Mouse (Mus musculus) 3T3-L1 (cell line): ENCODE results near the gene Pkig.
A peak's percentile ranks its signal among the peaks of the same experiment; 100 is the strongest.

Source experiments
- DNase-seq: peaks from one replicate; pipeline ENCODE4 v3.0.0-alpha.2; 2015; ENCODE audit warnings: low read depth, low spot score

Pkig gene

GRCm38 (mm10) chr2:163710606-163711159, 52.5 kb downstream of the Pkig start:
- no peak for DNase-seq

GRCm38 (mm10) chr2:163711368-163711868, 53.2 kb downstream of the Pkig start:
- DNase-seq: no peak

- no peak for DNase-seq
Measured at GRCm38 (mm10) chr2:163712473-163712872, 54.3 kb downstream of the Pkig start.

GRCm38 (mm10) chr2:163712874-163713273, 54.7 kb downstream of the Pkig start:
- DNase-seq: no peak

GRCm38 (mm10) chr2:163713340-163713739, 55.2 kb downstream of the Pkig start:
- DNase-seq: no peak

GRCm38 (mm10) chr2:163716448-163716847, 58.3 kb downstream of the Pkig start:
- DNase-seq: no peak

GRCm38 (mm10) chr2:163716853-163717252, 58.7 kb downstream of the Pkig start:
- DNase-seq: no peak

GRCm38 (mm10) chr2:163718526-163718925, 60.3 kb downstream of the Pkig start:
- DNase-seq: no peak

GRCm38 (mm10) chr2:163718951-163719603, 60.9 kb downstream of the Pkig start:
- DNase-seq: peak; percentile 90

- no peak for DNase-seq
Measured at GRCm38 (mm10) chr2:163719616-163720015, 61.4 kb downstream of the Pkig start.

GRCm38 (mm10) chr2:163722550-163722949, 64.4 kb downstream of the Pkig start:
- DNase-seq: peak; percentile 19

GRCm38 (mm10) chr2:163726766-163727393, 68.7 kb downstream of the Pkig start:
- DNase-seq: no peak

- no peak for DNase-seq
Measured at GRCm38 (mm10) chr2:163728300-163728699, 70.1 kb downstream of the Pkig start.

- no peak for DNase-seq
Measured at GRCm38 (mm10) chr2:163732021-163732420, 73.8 kb downstream of the Pkig start.

- no peak for DNase-seq
Measured at GRCm38 (mm10) chr2:163735163-163735562, 77.0 kb downstream of the Pkig start.

GRCm38 (mm10) chr2:163735980-163736379, 77.8 kb downstream of the Pkig start:
- peak; percentile 30 for DNase-seq

GRCm38 (mm10) chr2:163742656-163743055, 84.5 kb downstream of the Pkig start:
- no peak for DNase-seq

GRCm38 (mm10) chr2:163743357-163743756, 85.2 kb downstream of the Pkig start:
- no peak for DNase-seq

GRCm38 (mm10) chr2:163744801-163745570, 86.8 kb downstream of the Pkig start:
- DNase-seq: no peak

GRCm38 (mm10) chr2:163749647-163750611, 91.7 kb downstream of the Pkig start, which contains the start of gene Ada:
Ada (minus strand) TSS chr2:163750239.
- peak; percentile 42 for DNase-seq

GRCm38 (mm10) chr2:163754228-163754627, 96.0 kb downstream of the Pkig start:
- no peak for DNase-seq
